Mouse (Mus musculus) spleen, adult 2 months (tissue): ENCODE data around the gene Cnpy4.

Experiments used
- CTCF ChIP-seq: fragments of 200-500 bp; IDR thresholded peaks from 2 replicates; pipeline ENCODE4 v1.5.1; 2011; ENCODE audit warnings: mild to moderate bottlenecking, inconsistent platforms; ENCODE audit not compliant: insufficient read depth, insufficient read length, insufficient replicate concordance; ENCODE audit errors: extremely low read depth
- POLR2A ChIP-seq: fragments of 200-500 bp; IDR thresholded peaks from 2 replicates; pipeline ENCODE4 v1.6.1; 2011; ENCODE audit warnings: low read depth, low read length, inconsistent platforms

GRCm38 (mm10) chr5:138138585-138138984 is 48.7 kb upstream of the Cnpy4 start:
- TF ChIP-seq POLR2A (no peak), CTCF (no peak)
